Mouse (Mus musculus): Measurements from ENCODE around the gene Ift22. TPM values are rescaled to one million over a fixed set of nuclear protein-coding genes. Genes with fewer than 3 reads are reported as not detected.
"Not testable (repeated sequence)": the region's sequence is repeated elsewhere in the genome, so short reads cannot be mapped to it uniquely, and the experiment has no call there.

Gene Ift22
- polyA plus RNA-seq, 2 experiments = 2.5 to 9.9 TPM

DNA sequence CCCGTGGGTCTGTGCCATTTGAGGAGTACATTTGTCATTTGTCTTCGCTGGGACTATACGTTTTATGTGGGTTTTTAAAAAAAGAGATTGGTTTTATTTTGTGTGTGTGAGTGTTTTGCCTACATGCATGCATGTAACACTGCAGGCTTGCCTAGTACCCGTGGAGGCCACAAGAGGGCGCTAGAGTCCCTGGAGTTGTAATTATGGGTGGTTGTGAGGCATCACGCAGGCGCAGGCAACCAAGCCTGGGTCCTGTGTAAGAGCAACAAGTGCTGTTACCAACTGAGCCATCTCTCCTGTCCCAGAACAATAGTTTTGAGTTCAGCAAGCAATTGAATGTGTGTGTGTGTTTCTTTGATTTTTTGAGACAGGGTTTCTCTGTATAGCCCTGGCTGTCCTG is 31.3 kb downstream of the Ift22 start:
- Histone ChIP-seq H3K4me1 (replicated peaks; ENCODE audit: control insufficient read depth in 2 of 2, insufficient read depth in 2 of 2, low read length in 1 of 2) (no peaks in the 10 kb centered on the region), H3K27me3 (ENCODE audit: control insufficient read depth, insufficient read depth, low read length) (no peaks in the 10 kb centered on the region), H3K27ac (no peak overlapping the region), H3K9ac (replicated peaks) (no peak overlapping the region), H3K9me3 (ENCODE audit: control insufficient read depth, low read length) (no peaks in the 10 kb centered on the region), H3K4me2 (ENCODE audit: low read depth) (no peak overlapping the region), H3K36me3 (replicated peaks; ENCODE audit: control insufficient read depth, insufficient read depth, low read depth) (no peaks in the 10 kb centered on the region), H3K4me3 (ENCODE audit: insufficient read depth in 1 of 2, low read depth in 2 of 2, low read length in 2 of 2) (no peak overlapping the region)
- ATAC-seq (ENCODE audit: insufficient read depth) (no peak), DNase-seq (ENCODE audit: low read depth in 3 of 3, low spot score in 3 of 3) (no peak)
- TF ChIP-seq EP300 (IDR thresholded peaks at IDR 0.05; ENCODE audit: low read depth) (no peak), CTCF (IDR thresholded peaks at IDR 0.05; ENCODE audit: low read depth) (peak; percentile 80)
- WGBS (ENCODE audit: insufficient replicate concordance) = 56% methylated on average over 7 of the region's 7 CpGs

- not testable (repeated sequence) for H3K9me3 ChIP-seq (ENCODE audit: control insufficient read depth, low read length); H3K27me3 ChIP-seq (ENCODE audit: control insufficient read depth, insufficient read depth, low read length); ATAC-seq (ENCODE audit: insufficient read depth); H3K4me3 ChIP-seq (ENCODE audit: insufficient read depth in 1 of 2, low read depth in 2 of 2, low read length in 2 of 2); H3K9ac ChIP-seq (replicated peaks); H3K36me3 ChIP-seq (replicated peaks; ENCODE audit: control insufficient read depth, insufficient read depth, low read depth); H3K4me1 ChIP-seq (replicated peaks; ENCODE audit: control insufficient read depth in 2 of 2, insufficient read depth in 2 of 2, low read length in 1 of 2); H3K27ac ChIP-seq; H3K4me2 ChIP-seq (ENCODE audit: low read depth); DNase-seq (ENCODE audit: low read depth in 3 of 3, low spot score in 3 of 3)
- WGBS (ENCODE audit: insufficient replicate concordance) = 70% methylated on average over 6 of the region's 6 CpGs
These were observed 32.1 kb downstream of the Ift22 start for GRCm38 (mm10) chr5:136940029-136940428.

- Histone ChIP-seq H3K36me3 (replicated peaks; ENCODE audit: control insufficient read depth, insufficient read depth, low read depth) (no peaks in the 10 kb centered on the region), H3K4me3 (ENCODE audit: insufficient read depth in 1 of 2, low read depth in 2 of 2, low read length in 2 of 2) (no peak overlapping the region), H3K9ac (replicated peaks) (no peak overlapping the region), H3K9me3 (ENCODE audit: control insufficient read depth, low read length) (no peaks in the 10 kb centered on the region), H3K27ac (no peak overlapping the region), H3K4me1 (replicated peaks; ENCODE audit: control insufficient read depth in 2 of 2, insufficient read depth in 2 of 2, low read length in 1 of 2) (no peaks in the 10 kb centered on the region), H3K27me3 (ENCODE audit: control insufficient read depth, insufficient read depth, low read length) (no peaks in the 10 kb centered on the region), H3K4me2 (ENCODE audit: low read depth) (no peak overlapping the region)
- no peak for TF ChIP-seq EP300 (IDR thresholded peaks at IDR 0.05; ENCODE audit: low read depth)
- ATAC-seq (ENCODE audit: insufficient read depth) (no peak), DNase-seq (ENCODE audit: low read depth in 3 of 3, low spot score in 3 of 3) (no peak)
- 65% methylated on average over 12 of the region's 12 CpGs for WGBS (ENCODE audit: insufficient replicate concordance)
These were observed 33.1 kb downstream of the Ift22 start for GRCm38 (mm10) chr5:136940845-136941560.

GRCm38 (mm10) chr5:136942781-136943180 is 34.8 kb downstream of the Ift22 start:
- WGBS (ENCODE audit: insufficient replicate concordance) = 54% methylated on average over 3 of the region's 3 CpGs

GRCm38 (mm10) chr5:136943382-136943781 is 35.4 kb downstream of the Ift22 start:
- Histone ChIP-seq H3K4me1 (replicated peaks; ENCODE audit: control insufficient read depth in 2 of 2, insufficient read depth in 2 of 2, low read length in 1 of 2) (no peaks in the 10 kb centered on the region), H3K4me3 (ENCODE audit: insufficient read depth in 1 of 2, low read depth in 2 of 2, low read length in 2 of 2) (no peak overlapping the region), H3K27me3 (ENCODE audit: control insufficient read depth, insufficient read depth, low read length) (no peaks in the 10 kb centered on the region), H3K9me3 (ENCODE audit: control insufficient read depth, low read length) (no peaks in the 10 kb centered on the region), H3K36me3 (replicated peaks; ENCODE audit: control insufficient read depth, insufficient read depth, low read depth) (no peaks in the 10 kb centered on the region), H3K27ac (no peak overlapping the region), H3K9ac (replicated peaks) (no peak overlapping the region), H3K4me2 (ENCODE audit: low read depth) (no peak overlapping the region)
- DNase-seq (ENCODE audit: low read depth in 3 of 3, low spot score in 3 of 3) (no peak), ATAC-seq (ENCODE audit: insufficient read depth) (no peak)
- no peak for TF ChIP-seq CTCF (IDR thresholded peaks at IDR 0.05; ENCODE audit: low read depth)
- TF ChIP-seq EP300 (IDR thresholded peaks at IDR 0.05; ENCODE audit: low read depth) = no peak
- WGBS (ENCODE audit: insufficient replicate concordance) = 62% methylated on average over 2 of the region's 2 CpGs

More at GRCm38 (mm10) chr5:136942781-136943180, 34.8 kb downstream of the Ift22 start:
- H3K9me3 ChIP-seq (ENCODE audit: control insufficient read depth, low read length) = no peaks in the 10 kb centered on the region
- no peak overlapping the region for H3K4me2 ChIP-seq (ENCODE audit: low read depth)
- no peaks in the 10 kb centered on the region for H3K27me3 ChIP-seq (ENCODE audit: control insufficient read depth, insufficient read depth, low read length)
- H3K4me1 ChIP-seq (replicated peaks; ENCODE audit: control insufficient read depth in 2 of 2, insufficient read depth in 2 of 2, low read length in 1 of 2) = no peaks in the 10 kb centered on the region
- DNase-seq (ENCODE audit: low read depth in 3 of 3, low spot score in 3 of 3) (no peak), ATAC-seq (ENCODE audit: insufficient read depth) (no peak)
- no peak overlapping the region for H3K9ac ChIP-seq (replicated peaks)
- no peak overlapping the region for H3K27ac ChIP-seq
- no peaks in the 10 kb centered on the region for H3K36me3 ChIP-seq (replicated peaks; ENCODE audit: control insufficient read depth, insufficient read depth, low read depth)
- no peak for TF ChIP-seq CTCF (IDR thresholded peaks at IDR 0.05; ENCODE audit: low read depth)
- TF ChIP-seq EP300 (IDR thresholded peaks at IDR 0.05; ENCODE audit: low read depth) = no peak
- H3K4me3 ChIP-seq (ENCODE audit: insufficient read depth in 1 of 2, low read depth in 2 of 2, low read length in 2 of 2) = no peak overlapping the region

Data from liver, embryonic 14.5 days (tissue).